Mouse (Mus musculus): ENCODE data around the gene Rab23. TPM values are rescaled to one million over a fixed set of nuclear protein-coding genes. Genes with fewer than 3 reads are reported as not detected.
"Not testable (repeated sequence)": the region's sequence is repeated elsewhere in the genome, so short reads cannot be mapped to it uniquely, and the experiment has no call there.

Rab23 gene
- total RNA-seq, 2 experiments from 2014 or later = 29.7 to 31.0 TPM

- Histone ChIP-seq H3K27ac (no peak overlapping the region), H3K4me3 (no peak overlapping the region)
- no peak for DNase-seq (ENCODE audit: extremely low spot score in 1 of 2, low spot score in 2 of 2)
- intact Hi-C loops (cut with DNase I) = no loop called here
- TF ChIP-seq CTCF (IDR thresholded peaks at IDR 0.05) = no peak
These were observed 14.5 kb downstream of the Rab23 start for GRCm38 (mm10) chr1:33734001-33734685.

GRCm38 (mm10) chr1:33738281-33738680 is 18.6 kb downstream of the Rab23 start:
- intact Hi-C loops (cut with DNase I) = loop anchor here (2.0 kb wide), 2 partner anchors 17 to 65 kb away; no protein-coding TSS in a partner anchor
- Histone ChIP-seq H3K4me3 (no peak overlapping the region), H3K27ac (no peak overlapping the region)
- TF ChIP-seq CTCF (IDR thresholded peaks at IDR 0.05) = no peak
- DNase-seq (ENCODE audit: extremely low spot score in 1 of 2, low spot score in 2 of 2) = no peak

GRCm38 (mm10) chr1:33738681-33739278 is 19.1 kb downstream of the Rab23 start:
- DNase-seq (ENCODE audit: extremely low spot score in 1 of 2, low spot score in 2 of 2) = no peak
- no peak overlapping the region for H3K27ac ChIP-seq
- TF ChIP-seq CTCF (IDR thresholded peaks at IDR 0.05) = no peak
- no peak overlapping the region for H3K4me3 ChIP-seq
- intact Hi-C loops (cut with DNase I) = loop anchor here (1.0 to 2.0 kb wide), 3 partner anchors 18 to 66 kb away; no protein-coding TSS in a partner anchor

GRCm38 (mm10) chr1:33739302-33739701 is 19.6 kb downstream of the Rab23 start:
- H3K27ac ChIP-seq = no peak overlapping the region
- peak; percentile 80 to 84 for DNase-seq (ENCODE audit: extremely low spot score in 1 of 2, low spot score in 2 of 2)
- H3K4me3 ChIP-seq = no peak overlapping the region
- intact Hi-C loops (cut with DNase I) = loop anchor here (1.0 to 2.0 kb wide), 3 partner anchors 19 to 67 kb away; no protein-coding TSS in a partner anchor
- peak; percentile 96 for TF ChIP-seq CTCF (IDR thresholded peaks at IDR 0.05)

GRCm38 (mm10) chr1:33742903-33743302 is 23.2 kb downstream of the Rab23 start:
- intact Hi-C loops (cut with DNase I) = no loop called here
- DNase-seq (ENCODE audit: extremely low spot score in 1 of 2, low spot score in 2 of 2) = peak in 1 of 2 experiments; percentile 60
- H3K4me3 ChIP-seq = no peak overlapping the region
- H3K27ac ChIP-seq = no peak overlapping the region
- TF ChIP-seq CTCF (IDR thresholded peaks at IDR 0.05) = peak; percentile 67

- intact Hi-C loops (cut with DNase I); H3K27ac ChIP-seq; DNase-seq (ENCODE audit: extremely low spot score in 1 of 2, low spot score in 2 of 2); H3K4me3 ChIP-seq: not testable (repeated sequence)
These were observed 25.1 kb downstream of the Rab23 start for GRCm38 (mm10) chr1:33744815-33745214.

- intact Hi-C loops (cut with DNase I) = no loop called here
- no peak overlapping the region for H3K4me3 ChIP-seq
- H3K27ac ChIP-seq = no peak overlapping the region
- TF ChIP-seq CTCF (IDR thresholded peaks at IDR 0.05) = no peak
- no peak for DNase-seq (ENCODE audit: extremely low spot score in 1 of 2, low spot score in 2 of 2)
These were observed 26.2 kb downstream of the Rab23 start for GRCm38 (mm10) chr1:33745901-33746300.

GRCm38 (mm10) chr1:33749109-33749508 is 29.4 kb downstream of the Rab23 start:
- intact Hi-C loops (cut with DNase I) = no loop called here
- Histone ChIP-seq H3K4me3 (no peak overlapping the region), H3K27ac (no peak overlapping the region)
- TF ChIP-seq CTCF (IDR thresholded peaks at IDR 0.05) = no peak
- DNase-seq (ENCODE audit: extremely low spot score in 1 of 2, low spot score in 2 of 2) = no peak

GRCm38 (mm10) chr1:33749709-33750108 is 30.0 kb downstream of the Rab23 start:
- H3K27ac ChIP-seq = not testable (repeated sequence)

GRCm38 (mm10) chr1:33751283-33751682 is 31.6 kb downstream of the Rab23 start:
- DNase-seq (ENCODE audit: extremely low spot score in 1 of 2, low spot score in 2 of 2) = no peak
- no peak for TF ChIP-seq CTCF (IDR thresholded peaks at IDR 0.05)
- Histone ChIP-seq H3K27ac (no peak overlapping the region), H3K4me3 (no peak overlapping the region)
- intact Hi-C loops (cut with DNase I) = no loop called here

More at GRCm38 (mm10) chr1:33749709-33750108, 30.0 kb downstream of the Rab23 start:
- H3K4me3 ChIP-seq; DNase-seq (ENCODE audit: extremely low spot score in 1 of 2, low spot score in 2 of 2); intact Hi-C loops (cut with DNase I): not testable (repeated sequence)

- DNase-seq (ENCODE audit: extremely low spot score in 1 of 2, low spot score in 2 of 2) = no peak
- Histone ChIP-seq H3K27ac (no peak overlapping the region), H3K4me3 (no peak overlapping the region; the same call in 1 of the 2 replicates)
- intact Hi-C loops (cut with DNase I) = no loop called here
- no peak for TF ChIP-seq CTCF (IDR thresholded peaks at IDR 0.05)
These were observed 34.4 kb downstream of the Rab23 start for GRCm38 (mm10) chr1:33754089-33754488.

GRCm38 (mm10) chr1:33754965-33755735 is 35.5 kb downstream of the Rab23 start:
- no peak for TF ChIP-seq CTCF (IDR thresholded peaks at IDR 0.05)
- Histone ChIP-seq H3K4me3 (no peak overlapping the region), H3K27ac (no peak overlapping the region)
- DNase-seq (ENCODE audit: extremely low spot score in 1 of 2, low spot score in 2 of 2) = no peak
- intact Hi-C loops (cut with DNase I) = loop anchor here (5.0 kb wide), 1 partner anchor 207 kb away; no protein-coding TSS in a partner anchor

Data from left cerebral cortex, adult 2 months (tissue).